30 mouse cellular contexts compared by ENCODE assay signal in the genomic region with DNA sequence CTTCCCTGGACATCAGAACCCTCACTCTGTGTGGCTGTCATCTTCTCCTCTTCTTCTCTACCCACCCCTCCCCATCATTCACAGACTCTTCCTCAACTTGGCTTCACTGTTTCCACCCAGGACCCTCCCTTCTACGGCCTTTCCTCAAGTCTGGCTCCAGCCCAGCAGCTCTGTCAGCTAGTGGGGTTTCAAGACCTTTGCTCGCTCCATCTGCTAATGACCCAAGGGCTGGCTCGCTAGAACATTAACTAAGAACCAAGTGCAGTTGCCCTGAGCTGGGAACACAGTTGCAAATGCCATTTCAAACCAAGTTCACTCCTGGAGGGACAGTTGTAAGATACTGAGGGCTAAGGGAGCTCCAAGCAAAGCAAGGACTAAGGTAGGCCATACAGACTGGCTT. TPM values are rescaled to one million over a fixed set of nuclear protein-coding genes. Genes with fewer than 3 reads are reported as not detected.
DNase-seq lines count a peak whose midpoint lies in the region; ATAC-seq and TF ChIP-seq lines count a peak whose summit lies in the region.
"Had no signal": no experiment of that assay in that cellular context is flagged by ENCODE, and none has a peak within 500 bp of the region (broad histone marks: within the 10 kb centered on the region; RNA-seq: fewer than 3 reads in every experiment).

No protein-coding gene starts in this region.

- no peak overlapping the region for H3K4me2 ChIP-seq in kidney, embryonic 16.5 days (replicated peaks; ENCODE audit: low read depth, low read length)
- H3K4me2 ChIP-seq in stomach, postnatal 0 days (replicated peaks; ENCODE audit: low read depth) = no peak overlapping the region
- H3K4me2 ChIP-seq: embryonic facial prominence, embryonic 12.5 days; embryonic facial prominence, embryonic 15.5 days; forebrain, embryonic 12.5 days; forebrain, embryonic 15.5 days; heart, embryonic 13.5 days; hindbrain, embryonic 14.5 days had no signal

- H3K4me3 ChIP-seq in kidney, adult 2 months (ENCODE audit: insufficient read depth, low read depth, low read length) = no peak overlapping the region
- no peak overlapping the region for H3K4me3 ChIP-seq in kidney, embryonic 16.5 days (ENCODE audit: low read length)
- no peak overlapping the region for H3K4me3 ChIP-seq in stomach, postnatal 0 days (ENCODE audit: low read depth, low read length)
- H3K4me3 ChIP-seq: embryonic facial prominence, embryonic 12.5 days; embryonic facial prominence, embryonic 15.5 days; forebrain, embryonic 12.5 days; forebrain, embryonic 15.5 days; heart, embryonic 10.5 days; heart, embryonic 13.5 days had no signal

- no peaks in the 10 kb centered on the region for H3K27me3 ChIP-seq in kidney, adult 2 months (replicated peaks; ENCODE audit: control insufficient read depth, insufficient read depth, low read length)
- H3K27me3 ChIP-seq in kidney, embryonic 16.5 days (ENCODE audit: insufficient read depth, low read length) = no peaks in the 10 kb centered on the region
- H3K27me3 ChIP-seq in stomach, postnatal 0 days (ENCODE audit: control insufficient read depth, insufficient read depth, low read length) = no peaks in the 10 kb centered on the region
- H3K27me3 ChIP-seq: embryonic facial prominence, embryonic 12.5 days; forebrain, embryonic 12.5 days; forebrain, embryonic 15.5 days had no signal

- no peak overlapping the region for H3K27ac ChIP-seq in kidney, adult 2 months (ENCODE audit: insufficient read depth, low read depth, low read length)
- no peak overlapping the region for H3K27ac ChIP-seq in kidney, embryonic 16.5 days (ENCODE audit: low read length)
- H3K27ac ChIP-seq in stomach, postnatal 0 days (replicated peaks) = no peak overlapping the region
- H3K27ac ChIP-seq: embryonic facial prominence, embryonic 12.5 days; embryonic facial prominence, embryonic 15.5 days; forebrain, embryonic 12.5 days; forebrain, embryonic 15.5 days; heart, embryonic 10.5 days; heart, embryonic 13.5 days; hindbrain, embryonic 14.5 days had no signal

- TF ChIP-seq EP300 in stomach, postnatal 0 days (optimal IDR thresholded peaks at IDR 0.05) = no peak

- H3K9me3 ChIP-seq in kidney, embryonic 16.5 days (ENCODE audit: low read length) = no peaks in the 10 kb centered on the region
- H3K9me3 ChIP-seq in stomach, postnatal 0 days (ENCODE audit: control insufficient read depth, low read length) = no peaks in the 10 kb centered on the region
- H3K9me3 ChIP-seq: embryonic facial prominence, embryonic 15.5 days; forebrain, embryonic 12.5 days; forebrain, embryonic 15.5 days; heart, embryonic 10.5 days; heart, embryonic 13.5 days had no signal

- no peak for TF ChIP-seq POLR2A in kidney, adult 2 months (IDR thresholded peaks at IDR 0.05; ENCODE audit: low read depth, low read length)

- peaks cover 4% of the 10 kb centered on the region; the same call in 1 of the 2 replicates for H3K4me1 ChIP-seq in kidney, adult 2 months (ENCODE audit: control insufficient read depth, insufficient read depth, low read length)
- H3K4me1 ChIP-seq in kidney, embryonic 16.5 days (ENCODE audit: insufficient read depth, low read length) = no peaks in the 10 kb centered on the region
- H3K4me1 ChIP-seq in stomach, postnatal 0 days (replicated peaks; ENCODE audit: control insufficient read depth, insufficient read depth) = no peaks in the 10 kb centered on the region
- H3K4me1 ChIP-seq: embryonic facial prominence, embryonic 12.5 days; embryonic facial prominence, embryonic 15.5 days; forebrain, embryonic 12.5 days; heart, embryonic 13.5 days had no signal

- H3K36me3 ChIP-seq in kidney, adult 2 months (ENCODE audit: control insufficient read depth, insufficient read depth, low read length) = no peaks in the 10 kb centered on the region
- H3K36me3 ChIP-seq in kidney, embryonic 16.5 days (ENCODE audit: insufficient read depth, low read length) = no peaks in the 10 kb centered on the region
- H3K36me3 ChIP-seq in stomach, postnatal 0 days (ENCODE audit: control insufficient read depth, insufficient read depth, low read length) = no peaks in the 10 kb centered on the region
- H3K36me3 ChIP-seq: embryonic facial prominence, embryonic 12.5 days; embryonic facial prominence, embryonic 15.5 days; forebrain, embryonic 12.5 days; forebrain, embryonic 15.5 days; heart, embryonic 10.5 days; heart, embryonic 13.5 days had no signal

- no peak for TF ChIP-seq CTCF in kidney, adult 2 months (conservative IDR thresholded peaks at IDR 0.05; ENCODE audit: insufficient read depth, insufficient read length, low read depth, low read length)
- TF ChIP-seq CTCF in stomach, postnatal 0 days (IDR thresholded peaks at IDR 0.05; ENCODE audit: low read depth) = no peak

- DNase-seq in kidney, adult 2 months = peak; percentile 68
- DNase-seq in kidney, postnatal 10 days = peak; percentile 17
- peak; percentile 43 to 65 for DNase-seq in kidney, postnatal 25 days
- DNase-seq in stomach, postnatal 0 days (ENCODE audit: low spot score) = no peak
- DNase-seq in layer of hippocampus, postnatal 14 days (ENCODE audit: low spot score in 2 of 2) = no peak
- DNase-seq: adrenal gland, adult 2 months; adrenal gland, postnatal 14 days; cerebellum, adult 11 months; cerebellum, adult 2 months; cerebellum, adult 9-11 months; cerebellum, postnatal 25 days; gastrocnemius, postnatal 25 days; heart, adult 18-20 months; heart, postnatal 14 days; heart, postnatal 4 days had no signal

- WGBS in kidney, adult 2 months = 33% methylated on average over 3 of the region's 3 CpGs
- WGBS in kidney, embryonic 16.5 days = 74% methylated on average over 3 of the region's 3 CpGs
- WGBS in stomach, postnatal 0 days = 72% methylated on average over 3 of the region's 3 CpGs

- H3K9ac ChIP-seq in kidney, embryonic 16.5 days (replicated peaks; ENCODE audit: low read length) = no peak overlapping the region
- H3K9ac ChIP-seq in stomach, postnatal 0 days (ENCODE audit: low read length) = no peak overlapping the region
- H3K9ac ChIP-seq: embryonic facial prominence, embryonic 12.5 days; embryonic facial prominence, embryonic 15.5 days; forebrain, embryonic 12.5 days; forebrain, embryonic 15.5 days; heart, embryonic 13.5 days; hindbrain, embryonic 14.5 days had no signal

- no peak for ATAC-seq in kidney, embryonic 16.5 days (ENCODE audit: low FRiP score, low TSS enrichment)
- no peak for ATAC-seq in stomach, postnatal 0 days (ENCODE audit: low FRiP score, low TSS enrichment)
- ATAC-seq: CD4-positive, CD25-positive, alpha-beta regulatory T cell, adult 4 months; forebrain, embryonic 15.5 days had no signal

RNA-seq across cellular contexts. Expression of gene Csmd2, which starts 11.6 kb away (rescaled TPM):
- polyA plus RNA-seq in kidney, adult 2 months (2012; rRNA removed) = 0.03 TPM in 1 of 2 replicates, not detected in the other
- 0.12 TPM in 1 of 2 replicates, not detected in the other for polyA plus RNA-seq in kidney, embryonic 16.5 days (2015; fragmentation: Nextera tagmentation; extraction: Ambion mirVana)
- 0.16 TPM in 2 replicates for polyA plus RNA-seq in stomach, postnatal 0 days (2015; fragmentation: Nextera tagmentation; extraction: Ambion mirVana)
- 10 to 100 TPM; 39.8 to 44.0 TPM for total RNA-seq in layer of hippocampus, postnatal 14 days (2021)
- total RNA-seq: common myeloid progenitor, adult 5-6 weeks; gastrocnemius, adult 8-10 months; gastrocnemius, postnatal 25 days; heart, adult 18-20 months; MEL had no signal
- polyA plus RNA-seq: C2C12; CD4-positive, CD25-positive, alpha-beta regulatory T cell, adult 4 months had no signal

RNA-seq across cellular contexts. Expression of gene CK137956, which starts 28.5 kb away (rescaled TPM):
- 0.07 TPM in 1 of 2 replicates, not detected in the other for polyA plus RNA-seq in kidney, adult 2 months (2012; rRNA removed)
- not detected in 2 replicates for polyA plus RNA-seq in kidney, embryonic 16.5 days (2015; fragmentation: Nextera tagmentation; extraction: Ambion mirVana)
- not detected in 2 replicates for polyA plus RNA-seq in stomach, postnatal 0 days (2015; fragmentation: Nextera tagmentation; extraction: Ambion mirVana)
- total RNA-seq in layer of hippocampus, postnatal 14 days (2021) = 1 to 10 TPM; 1.3 TPM
- total RNA-seq: adrenal gland, adult 2 months; adrenal gland, postnatal 14 days; adrenal gland, postnatal 4 days; common myeloid progenitor, adult 5-6 weeks; gastrocnemius, adult 8-10 months; gastrocnemius, postnatal 25 days; heart, adult 18-20 months; heart, postnatal 14 days; heart, postnatal 4 days; MEL had no signal
- polyA plus RNA-seq: adrenal gland, adult 2 months; C2C12; CD4-positive, CD25-positive, alpha-beta regulatory T cell, adult 4 months; embryonic facial prominence, embryonic 15.5 days; heart, embryonic 10.5 days; heart, embryonic 13.5 days; heart, embryonic 16.5 days had no signal

Comparison
In these comparisons a context has a peak if more than half of its experiments do, and no peak if none do; other contexts are left out.
1. DNase-seq: peak in kidney, adult 2 months (single experiment), kidney, postnatal 10 days (single experiment) and kidney, postnatal 25 days (2 of 2); none in stomach, postnatal 0 days (single experiment) and layer of hippocampus, postnatal 14 days (0 of 2).